Mouse (Mus musculus): ENCODE results near the gene Trpv6.

- TF ChIP-seq CTCF (conservative IDR thresholded peaks at IDR 0.05 in 1 of 2, IDR thresholded peaks at IDR 0.05 in 1 of 2; ENCODE audit: low read depth in 2 of 2, low read length in 2 of 2) (no peak), POLR2A (IDR thresholded peaks at IDR 0.05; ENCODE audit: low read depth, low read length) (no peak), ZKSCAN1 (IDR thresholded peaks at IDR 0.05; ENCODE audit: borderline replicate concordance, low read depth, low read length) (no peak), KAT2A (IDR thresholded peaks at IDR 0.05; ENCODE audit: insufficient replicate concordance, low read length) (no peak), SIN3A (IDR thresholded peaks at IDR 0.05; ENCODE audit: low read length) (no peak), POLR2AphosphoS2 (IDR thresholded peaks at IDR 0.05; ENCODE audit: low read depth, low read length) (no peak), SMC3 (IDR thresholded peaks at IDR 0.05; ENCODE audit: low read depth, low read length) (no peak), CHD2 (IDR thresholded peaks at IDR 0.05; ENCODE audit: low read length) (no peak), EP300 (IDR thresholded peaks at IDR 0.05; ENCODE audit: low read length) (no peak), MXI1 (IDR thresholded peaks at IDR 0.05; ENCODE audit: low read depth, low read length) (no peak), MEF2A (IDR thresholded peaks at IDR 0.05; ENCODE audit: borderline replicate concordance, low read depth, low read length) (no peak), ELF1 (IDR thresholded peaks at IDR 0.05; ENCODE audit: low read depth, low read length) (no peak)
Observed at GRCm38 (mm10) chr6:41636178-41636577, at the start of gene Trpv6.

Data from CH12.LX (cell line).